Mouse (Mus musculus) cerebral cortex, adult 2 months (tissue): Measurements from ENCODE around the gene Tead1.

Source experiments
- WGBS: fragments of 180-500 bp; shearing (Covaris S2); methylation state at CpG from one replicate; pipeline ENCODE4 v1.1.7; 2018; 5-methylcytosine and 5-hydroxymethylcytosine counted together

Gene Tead1

GRCm38 (mm10) chr7:112685993-112686392 is 6.9 kb downstream of the Tead1 start:
- WGBS: 90% methylated on average over 3 of the region's 3 CpGs

DNA sequence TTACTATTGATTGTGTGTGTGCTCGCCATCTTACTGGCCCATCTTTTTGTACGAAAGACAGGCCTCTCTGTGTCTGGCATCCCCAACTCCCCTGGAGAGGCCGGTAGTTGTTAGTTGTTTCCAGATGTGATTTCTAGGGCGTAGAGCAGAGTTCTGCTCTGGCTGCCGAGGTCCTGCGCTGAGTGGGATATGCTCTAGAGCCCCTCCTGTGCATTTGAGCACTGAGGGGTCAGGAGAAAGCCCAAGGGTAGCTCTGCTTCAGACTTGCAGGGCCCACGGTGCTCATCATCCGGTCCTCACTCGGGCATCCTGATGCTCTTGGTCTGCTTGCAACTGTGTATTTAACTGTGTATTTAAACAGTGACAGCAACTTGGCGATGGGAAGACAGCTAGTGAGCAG is 7.5 kb downstream of the Tead1 start:
- WGBS: 88% methylated on average over 10 of the region's 10 CpGs

DNA sequence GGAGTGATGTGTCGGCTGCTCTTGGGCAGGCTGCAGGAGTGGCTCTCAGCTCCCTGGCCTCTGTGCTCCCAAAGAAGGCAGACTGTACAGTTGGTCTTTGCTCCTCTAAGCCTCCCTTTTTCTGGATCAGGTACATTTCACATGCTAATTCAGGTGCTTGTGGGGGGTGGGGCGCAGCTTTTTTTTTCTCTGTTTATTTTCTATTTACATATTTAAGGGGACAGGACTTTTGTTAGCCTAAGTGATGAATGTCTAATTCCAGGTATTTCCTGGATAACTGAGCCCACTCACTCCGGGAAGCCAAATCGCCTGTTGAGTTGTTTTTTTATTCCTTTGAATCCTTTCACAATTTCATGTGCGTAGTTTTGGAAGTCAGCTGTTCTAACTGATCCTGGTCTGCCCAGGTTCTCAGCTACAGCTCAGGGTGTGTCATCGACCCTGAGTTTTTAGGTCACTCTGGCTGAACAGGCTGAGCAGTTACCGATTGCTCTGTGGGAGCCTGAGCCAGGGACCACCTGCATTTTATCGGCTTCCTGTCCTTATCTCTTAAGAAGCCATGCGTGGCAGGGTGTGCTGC is 9.4 kb downstream of the Tead1 start:
- 72% methylated on average over 9 of the region's 9 CpGs for WGBS

DNA sequence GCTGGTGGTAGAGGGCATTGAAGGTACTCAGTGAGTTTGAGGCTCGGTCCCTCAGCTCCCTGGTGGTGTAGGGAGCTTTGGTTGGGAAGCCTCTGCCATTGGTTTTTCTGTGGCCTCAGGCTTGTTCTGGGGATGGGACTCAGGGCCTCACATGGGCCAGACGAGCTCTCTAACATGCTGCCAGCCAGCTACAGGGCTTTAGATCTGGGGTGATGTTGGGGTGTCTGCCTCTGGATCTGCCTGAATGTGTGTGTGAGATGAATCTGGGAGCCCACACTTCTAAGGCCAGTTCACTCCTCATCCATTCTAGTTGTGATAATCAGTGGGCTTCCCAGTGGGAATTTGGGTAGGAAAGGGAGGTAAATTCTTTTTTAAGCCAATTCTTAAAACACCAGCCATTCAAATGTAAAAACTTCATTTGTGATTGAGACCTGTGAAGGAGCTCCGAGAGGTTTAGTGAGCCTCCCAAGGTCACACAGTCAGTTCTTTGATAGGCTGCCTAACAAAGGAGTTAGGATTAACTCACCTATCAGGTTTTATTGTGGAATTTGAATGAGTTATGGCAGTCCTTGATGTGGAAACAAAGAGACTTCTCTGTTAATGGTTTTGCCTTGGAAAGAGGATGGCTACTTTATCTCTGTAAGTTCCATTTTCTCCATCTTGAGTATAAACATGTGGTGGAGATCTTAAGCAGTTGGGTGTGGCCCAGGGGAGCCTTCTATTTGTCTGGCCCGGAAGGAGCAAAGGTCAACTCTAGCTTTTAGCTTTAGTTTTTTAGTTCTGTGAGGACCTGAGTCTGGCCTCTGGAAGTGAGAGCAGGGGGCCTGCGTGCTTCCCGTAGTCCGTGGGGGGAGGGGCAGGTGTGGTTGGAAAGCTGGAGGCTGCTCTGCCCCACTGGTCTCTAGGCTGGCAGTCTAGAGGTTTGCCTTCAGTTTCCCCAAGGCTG is 12.0 kb downstream of the Tead1 start:
- 62% methylated on average over 7 of the region's 7 CpGs for WGBS

GRCm38 (mm10) chr7:112693566-112693965 is 14.4 kb downstream of the Tead1 start:
- 92% methylated on average over 10 of the region's 10 CpGs for WGBS

- WGBS: 47% methylated on average over 4 of the region's 4 CpGs
Measured at GRCm38 (mm10) chr7:112696777-112697161, 17.7 kb downstream of the Tead1 start.

DNA sequence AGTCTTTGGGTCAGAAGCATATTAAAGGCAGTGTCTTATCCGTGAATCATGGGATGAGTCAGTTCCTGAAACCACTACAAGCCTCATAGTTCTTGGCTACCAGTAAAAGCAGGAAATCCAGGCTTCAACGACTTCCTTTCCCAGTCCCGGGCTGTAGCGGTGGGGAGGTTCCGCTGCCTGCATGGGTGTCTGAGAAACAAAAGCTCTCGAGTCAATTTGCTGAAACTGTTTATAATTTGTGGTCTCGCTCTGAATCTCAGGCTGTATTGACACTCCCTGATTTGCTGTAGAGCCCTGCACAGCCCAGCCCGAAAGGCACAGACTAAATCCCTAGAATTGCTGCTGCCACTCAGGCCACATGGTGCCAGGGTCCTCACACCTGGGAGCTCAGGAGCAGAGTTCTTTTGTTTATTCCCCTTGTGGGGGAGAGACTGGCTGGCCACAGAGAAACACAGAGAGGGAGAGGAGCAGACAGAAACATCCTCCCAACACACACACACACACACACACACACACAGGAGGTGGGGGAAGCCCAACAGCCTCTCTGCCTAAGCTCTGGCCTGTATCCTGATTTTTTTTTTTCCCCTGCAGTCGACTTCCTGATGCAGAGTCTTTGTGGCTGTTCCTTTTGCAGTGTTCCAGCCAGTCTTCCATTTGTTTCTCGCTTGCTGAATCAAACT is 18.2 kb downstream of the Tead1 start:
- WGBS: 32% methylated on average over 10 of the region's 10 CpGs

DNA sequence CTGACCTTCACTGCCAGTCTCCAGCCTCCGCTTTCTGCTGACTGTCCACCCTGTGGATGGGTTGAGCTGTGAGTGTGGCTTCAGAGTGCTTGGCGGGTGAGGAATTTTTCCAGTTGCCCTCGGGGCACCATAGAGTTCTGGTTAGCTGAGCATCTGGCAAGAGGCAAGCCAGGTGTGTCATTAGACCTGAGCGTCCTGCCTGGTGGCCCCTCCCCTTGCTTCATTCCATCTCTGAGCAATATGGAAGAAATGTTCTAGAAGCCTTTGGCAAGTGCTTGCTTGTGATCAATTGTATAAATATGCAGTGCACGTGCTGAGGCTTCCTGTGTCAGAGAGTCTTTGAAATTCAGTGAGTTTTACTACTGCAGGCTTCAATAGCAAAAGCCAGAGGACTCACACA is 21.0 kb downstream of the Tead1 start:
- WGBS: 74% methylated on average over 5 of the region's 5 CpGs

DNA sequence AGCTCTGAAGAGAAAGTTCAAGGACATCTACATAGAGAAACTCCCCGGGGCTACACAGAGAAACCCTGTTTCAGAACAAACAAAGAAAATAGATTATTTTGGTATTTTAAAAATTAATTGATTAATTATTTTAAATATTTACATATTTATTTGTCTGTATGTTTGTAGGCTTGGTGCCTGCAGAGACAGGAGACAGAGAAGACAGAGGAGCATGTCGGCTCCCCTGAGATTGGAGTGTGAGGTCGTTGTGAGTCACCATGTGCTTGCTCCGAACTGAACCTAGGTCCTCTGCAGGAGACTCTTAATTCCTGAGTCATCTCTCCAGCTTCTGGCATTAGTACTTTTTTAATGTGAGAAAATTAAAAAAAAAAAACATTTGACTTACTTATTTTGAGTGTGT is 24.2 kb downstream of the Tead1 start:
- WGBS: 87% methylated on average over 4 of the region's 4 CpGs

DNA sequence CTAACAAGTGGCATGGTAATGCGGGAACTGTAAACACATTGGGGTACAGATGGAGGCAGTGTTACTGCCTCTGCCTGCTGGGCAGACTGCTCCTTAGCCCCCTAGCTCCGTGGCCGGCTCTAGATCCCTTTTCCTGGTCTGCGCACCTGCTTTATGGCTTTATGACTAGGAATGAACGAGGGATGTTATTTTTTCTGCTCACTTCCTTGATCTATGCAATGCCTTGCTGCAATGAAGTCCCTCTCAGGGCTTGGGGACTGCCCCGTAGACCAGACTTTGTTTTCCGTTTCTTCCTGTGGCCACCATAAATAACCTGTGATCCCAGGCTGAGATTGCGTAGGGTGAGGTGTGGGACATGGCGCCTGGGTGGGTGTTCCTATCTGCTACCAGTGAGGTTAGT is 26.8 kb downstream of the Tead1 start:
- WGBS: 74% methylated on average over 9 of the region's 9 CpGs

GRCm38 (mm10) chr7:112706756-112707155 is 27.6 kb downstream of the Tead1 start:
- 75% methylated on average over 3 of the region's 4 CpGs for WGBS

DNA sequence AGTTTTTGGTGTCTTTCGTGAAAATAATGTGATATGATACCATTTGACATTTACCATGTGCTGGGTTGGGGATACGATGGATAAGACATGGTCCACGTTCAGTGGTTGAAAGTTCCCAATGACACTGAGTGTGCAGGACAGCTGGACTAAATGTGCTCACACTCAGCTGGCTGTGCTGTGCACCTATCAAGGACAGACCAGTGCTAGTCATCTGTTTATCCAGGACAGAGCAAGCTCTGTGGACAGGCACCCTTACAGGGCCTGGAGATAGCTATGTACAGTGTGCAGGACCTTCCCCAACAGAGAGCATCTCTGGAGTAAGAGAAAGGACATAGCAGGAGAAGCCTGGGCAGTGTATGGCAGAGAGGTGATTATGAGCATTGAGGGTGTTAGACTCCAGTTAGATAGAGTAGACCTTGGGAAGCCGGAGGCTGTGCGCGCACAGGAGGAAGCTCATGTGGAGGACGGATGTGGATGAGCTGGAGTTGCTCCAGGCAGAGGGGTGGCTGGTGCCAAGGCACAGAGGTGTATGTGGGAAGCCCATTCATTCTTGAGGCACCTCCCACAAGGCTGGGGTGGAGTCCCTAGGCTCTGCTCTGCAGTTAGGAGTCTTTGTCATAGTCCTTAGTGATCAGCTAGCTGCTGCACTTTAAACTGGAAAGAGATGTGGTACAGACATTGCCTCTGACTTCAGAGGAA is 31.4 kb downstream of the Tead1 start:
- WGBS: 65% methylated on average over 7 of the region's 7 CpGs

GRCm38 (mm10) chr7:112711977-112712376 is 32.9 kb downstream of the Tead1 start:
- 88% methylated on average over 5 of the region's 5 CpGs for WGBS

GRCm38 (mm10) chr7:112713509-112713908 is 34.4 kb downstream of the Tead1 start:
- 65% methylated on average over 5 of the region's 5 CpGs for WGBS

GRCm38 (mm10) chr7:112714783-112715182 is 35.7 kb downstream of the Tead1 start:
- WGBS: 85% methylated on average over 6 of the region's 6 CpGs

DNA sequence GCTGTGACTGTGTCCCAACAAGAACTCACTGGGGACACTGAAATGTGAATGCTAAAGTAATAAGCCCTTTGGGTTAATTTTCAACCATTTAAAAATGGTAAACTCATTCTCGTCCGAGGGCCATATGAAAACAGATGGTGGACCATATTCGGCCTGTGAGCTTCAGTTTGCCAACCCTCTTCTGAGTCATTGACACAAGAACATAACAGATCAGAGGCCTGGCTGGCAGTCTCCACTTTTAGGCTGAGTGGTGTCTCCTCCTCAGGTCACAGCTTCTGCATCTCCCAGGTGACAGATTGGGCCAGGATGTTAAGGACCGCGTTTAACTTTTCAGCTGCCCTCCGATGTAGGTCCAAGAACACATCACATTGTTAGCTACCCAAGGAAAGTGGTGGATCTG is 37.6 kb downstream of the Tead1 start:
- WGBS: 84% methylated on average over 6 of the region's 6 CpGs

DNA sequence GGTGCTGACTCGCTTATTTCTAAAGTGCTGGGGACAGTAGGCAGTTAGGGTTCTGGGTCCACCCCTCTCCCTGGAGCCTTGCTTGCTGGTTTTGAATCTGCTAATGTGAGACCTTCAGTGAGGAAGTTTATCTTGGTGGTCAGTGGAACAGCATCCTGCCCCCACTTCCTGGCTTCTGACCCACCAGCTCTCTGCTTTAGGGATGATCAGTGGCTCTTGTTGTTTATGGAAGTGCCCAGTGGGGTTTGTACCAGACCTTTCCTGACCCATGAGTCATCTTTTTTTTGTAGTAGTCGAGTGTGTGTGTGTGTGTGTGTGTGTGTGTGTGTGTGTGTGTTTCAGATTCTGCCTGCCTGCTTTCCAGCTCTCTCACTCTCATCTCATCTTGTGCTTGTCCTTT is 38.6 kb downstream of the Tead1 start:
- WGBS: 68% methylated on average over 2 of the region's 2 CpGs

DNA sequence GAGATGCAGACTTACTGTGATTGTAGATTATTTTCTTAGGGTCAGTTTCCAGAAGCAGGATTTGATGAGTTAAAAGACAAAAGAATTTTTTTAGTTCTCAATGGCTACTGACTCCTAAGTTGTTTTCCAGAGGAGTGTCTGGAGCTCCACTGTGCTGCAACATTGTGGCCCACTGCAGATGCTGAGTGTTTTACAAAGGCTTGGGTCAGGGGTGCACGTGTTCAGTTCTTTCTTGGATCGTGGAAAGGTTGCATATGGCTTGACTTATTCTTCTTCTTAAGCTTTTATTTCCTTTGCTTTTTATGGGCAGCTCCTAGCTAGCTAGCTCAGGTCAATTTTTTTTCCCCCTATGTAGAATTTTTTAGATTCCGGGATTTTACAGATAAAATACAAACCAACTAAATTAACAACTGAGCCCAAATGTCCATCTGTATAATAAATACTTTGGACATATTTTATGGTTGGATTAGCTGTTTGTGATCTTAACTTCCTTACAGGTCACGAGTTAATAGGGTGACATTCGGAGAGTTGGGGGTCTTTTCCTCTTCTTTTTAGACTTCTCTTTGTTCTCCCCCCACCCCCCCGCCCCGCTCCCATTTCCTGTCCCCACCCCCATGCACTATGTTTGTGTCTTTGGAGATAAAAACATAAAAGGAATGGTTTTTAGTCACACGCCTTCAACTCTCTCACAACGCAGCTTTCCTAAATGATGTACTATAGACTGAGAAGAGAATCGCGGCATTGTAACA is 40.5 kb downstream of the Tead1 start:
- WGBS: 49% methylated on average over 11 of the region's 11 CpGs

DNA sequence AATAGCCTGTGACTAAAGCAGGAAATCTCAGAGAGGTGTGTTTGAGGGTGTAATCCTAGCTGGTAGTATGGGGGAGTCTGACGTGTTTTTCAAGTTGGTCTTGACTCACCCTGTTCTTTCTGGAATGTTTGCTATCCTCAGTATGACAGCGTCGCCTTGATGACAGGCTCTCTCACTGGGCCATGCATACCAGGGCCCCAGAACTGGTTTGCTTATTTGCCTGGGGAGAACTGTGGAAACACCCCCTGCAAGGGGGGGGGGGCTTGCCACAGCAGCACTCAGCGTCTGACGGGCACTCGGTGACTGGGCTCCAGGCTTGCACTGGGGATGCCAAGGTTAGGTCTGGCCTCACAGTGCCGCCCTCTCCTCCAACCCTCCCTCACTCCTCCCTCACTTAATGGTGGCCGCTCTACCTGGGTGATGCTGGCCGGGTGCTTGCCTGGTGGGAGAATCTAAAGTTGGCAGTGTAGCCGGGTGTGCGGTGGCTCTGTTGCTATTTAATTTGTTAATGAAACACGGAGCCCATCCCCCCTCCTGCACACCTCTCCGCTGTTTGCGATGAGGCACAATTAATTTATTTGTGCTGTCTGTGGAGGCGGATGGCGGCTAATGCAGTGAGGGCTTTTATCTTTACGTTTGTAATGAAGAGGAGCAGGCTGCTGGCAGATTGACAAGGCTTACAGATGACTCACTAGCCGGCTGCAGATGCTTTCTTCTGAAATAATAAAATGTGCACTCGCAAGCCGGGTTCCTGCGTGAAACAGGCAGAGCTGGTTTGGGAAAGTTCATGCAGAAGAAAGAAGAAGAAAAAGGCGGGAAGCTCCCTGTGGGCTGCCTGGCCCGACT is 41.2 kb downstream of the Tead1 start:
- 13% methylated on average over 23 of the region's 23 CpGs for WGBS

GRCm38 (mm10) chr7:112720989-112721337 is 41.8 kb downstream of the Tead1 start:
- WGBS: 23% methylated on average over 4 of the region's 4 CpGs

- WGBS: 94% methylated on average over 4 of the region's 4 CpGs
Measured at GRCm38 (mm10) chr7:112721859-112722258, 42.7 kb downstream of the Tead1 start.
